Mouse (Mus musculus) liver, embryonic 11.5 days (tissue): ENCODE measurements around the gene Casp2. TPM values are rescaled to one million over a fixed set of nuclear protein-coding genes. Genes with fewer than 3 reads are reported as not detected.

Experiments
- ATAC-seq: fragments of 200-750 bp; cut with Nextera tagmentation; replicated peaks from 2 replicates; pipeline ENCODE4 v1.8.0; 2017; ENCODE audit warnings: moderate number of reproducible peaks, mild to moderate bottlenecking, moderate TSS enrichment, moderate library complexity; ENCODE audit not compliant: low FRiP score
- DNase-seq: peaks from one replicate; pipeline ENCODE4 v3.0.0-alpha.2; 2017; ENCODE audit warnings: low spot score
- H3K27ac ChIP-seq: fragments of 300-500 bp; sonication (generic); 2 replicates; pipeline ENCODE4 v1.5.1; 2014; ENCODE audit warnings: mild to moderate bottlenecking, low read depth, low read length, control low read depth
- H3K27me3 ChIP-seq: fragments of 300-500 bp; sonication (generic); replicated peaks from 2 replicates; pipeline ENCODE4 v1.6.1; 2014; ENCODE audit warnings: low read length, mixed read lengths; ENCODE audit not compliant: control insufficient read depth, insufficient read depth
- H3K36me3 ChIP-seq: fragments of 300-500 bp; sonication (generic); 2 replicates; pipeline ENCODE4 v1.6.1; 2014; ENCODE audit warnings: mild to moderate bottlenecking, low read length, moderate library complexity, mixed read lengths; ENCODE audit not compliant: control insufficient read depth, insufficient read depth
- H3K4me1 ChIP-seq: fragments of 300-500 bp; sonication (generic); replicated peaks from 2 replicates; pipeline ENCODE4 v1.6.1; 2014; ENCODE audit warnings: low read length, mixed read lengths; ENCODE audit not compliant: control insufficient read depth, insufficient read depth
- H3K4me2 ChIP-seq: fragments of 300-500 bp; sonication (generic); 2 replicates; pipeline ENCODE4 v1.6.1; 2014; ENCODE audit warnings: mild to moderate bottlenecking, control low read depth, moderate library complexity
- H3K4me3 ChIP-seq: fragments of 300-500 bp; sonication (generic); 2 replicates; pipeline ENCODE4 v1.5.1; 2014; ENCODE audit warnings: low read depth, low read length, control low read depth
- H3K9ac ChIP-seq: fragments of 300-500 bp; sonication (generic); 2 replicates; pipeline ENCODE4 v1.6.1; 2014; ENCODE audit warnings: low read depth, low read length, control low read depth
- H3K9me3 ChIP-seq: fragments of 300-500 bp; sonication (generic); 2 replicates; pipeline ENCODE4 v1.6.1; 2016; ENCODE audit warnings: low read length, inconsistent platforms, mixed read lengths; ENCODE audit not compliant: control insufficient read depth
- WGBS: fragments of 180-500 bp; shearing (Covaris S2); extraction: QIAGEN DNeasy Blood & Tissue Kit; methylation state at CpG from one replicate; pipeline ENCODE4 v1.1.7; 2014; 5-methylcytosine and 5-hydroxymethylcytosine counted together
- polyA plus RNA-seq: library from polyadenylated mRNA; unstranded; fragments of >200 nt; fragmentation: Nextera tagmentation; extraction: Ambion mirVana; gene quantifications from 2 replicates; pipeline ENCODE4 v1.2.1, GENCODE M21; 2014

The Casp2 gene
- polyA plus RNA-seq, 1 experiment from 2014 or later = 44.5 TPM

GRCm38 (mm10) chr6:42295549-42296094, 30.8 kb downstream of the Casp2 start:
- no peaks in the 10 kb centered on the region for H3K36me3 ChIP-seq
- no peak overlapping the region for H3K4me3 ChIP-seq
- no peak overlapping the region for H3K27ac ChIP-seq
- H3K9me3 ChIP-seq = no peaks in the 10 kb centered on the region
- WGBS = 73% methylated on average over 3 of the region's 3 CpGs
- no peak overlapping the region for H3K4me2 ChIP-seq
- H3K9ac ChIP-seq = no peak overlapping the region
- H3K27me3 ChIP-seq = no peaks in the 10 kb centered on the region
- H3K4me1 ChIP-seq = no peaks in the 10 kb centered on the region
- DNase-seq = no peak
- ATAC-seq = no peak

DNA sequence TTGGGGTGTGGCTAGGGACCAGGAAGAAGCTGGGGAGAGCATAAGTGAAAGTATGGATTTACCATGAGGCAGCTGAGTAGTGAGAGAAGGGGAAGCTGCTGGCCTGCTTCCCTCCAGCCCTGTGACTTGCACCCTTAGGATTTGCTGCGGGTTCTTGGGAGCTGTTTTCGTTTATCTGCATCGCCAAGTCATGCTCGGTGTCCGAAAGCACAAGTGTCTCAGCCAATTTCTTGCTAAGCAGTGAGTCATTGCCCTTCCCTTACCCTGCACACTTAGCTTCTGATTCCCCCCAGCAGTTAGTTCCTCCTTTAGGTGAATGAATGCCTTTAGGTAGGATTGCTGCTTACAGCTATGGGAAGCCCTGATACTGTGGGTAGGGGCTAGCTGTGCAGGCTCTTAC, 34.6 kb downstream of the Casp2 start:
- H3K4me2 ChIP-seq = no peak overlapping the region
- H3K27me3 ChIP-seq = no peaks in the 10 kb centered on the region
- ATAC-seq = no peak
- no peak overlapping the region for H3K27ac ChIP-seq
- no peak for DNase-seq
- no peaks in the 10 kb centered on the region for H3K9me3 ChIP-seq
- no peaks in the 10 kb centered on the region; the same call in 1 of the 2 replicates for H3K36me3 ChIP-seq
- 65% methylated on average over 5 of the region's 5 CpGs for WGBS
- H3K4me3 ChIP-seq = no peak overlapping the region
- H3K4me1 ChIP-seq = no peaks in the 10 kb centered on the region
- H3K9ac ChIP-seq = no peak overlapping the region

- ATAC-seq = no peak
- WGBS = 42% methylated on average over 8 of the region's 8 CpGs
- no peak for DNase-seq
Measured at GRCm38 (mm10) chr6:42309816-42310378, 45.1 kb downstream of the Casp2 start.

GRCm38 (mm10) chr6:42310427-42311053, 45.8 kb downstream of the Casp2 start:
- H3K27ac ChIP-seq = no peak overlapping the region
- WGBS = 66% methylated on average over 2 of the region's 2 CpGs
- no peak for ATAC-seq
- no peaks in the 10 kb centered on the region for H3K4me1 ChIP-seq
- DNase-seq = no peak
- H3K4me3 ChIP-seq = no peak overlapping the region
- H3K36me3 ChIP-seq = no peaks in the 10 kb centered on the region
- no peaks in the 10 kb centered on the region for H3K27me3 ChIP-seq
- H3K4me2 ChIP-seq = no peak overlapping the region
- H3K9ac ChIP-seq = no peak overlapping the region
- H3K9me3 ChIP-seq = no peaks in the 10 kb centered on the region

More at GRCm38 (mm10) chr6:42309816-42310378, 45.1 kb downstream of the Casp2 start:
- H3K9ac ChIP-seq = no peak overlapping the region
- H3K4me3 ChIP-seq = no peak overlapping the region
- no peaks in the 10 kb centered on the region for H3K4me1 ChIP-seq
- H3K36me3 ChIP-seq = no peaks in the 10 kb centered on the region
- H3K4me2 ChIP-seq = no peak overlapping the region
- H3K9me3 ChIP-seq = no peaks in the 10 kb centered on the region
- no peak overlapping the region for H3K27ac ChIP-seq
- no peaks in the 10 kb centered on the region for H3K27me3 ChIP-seq

DNA sequence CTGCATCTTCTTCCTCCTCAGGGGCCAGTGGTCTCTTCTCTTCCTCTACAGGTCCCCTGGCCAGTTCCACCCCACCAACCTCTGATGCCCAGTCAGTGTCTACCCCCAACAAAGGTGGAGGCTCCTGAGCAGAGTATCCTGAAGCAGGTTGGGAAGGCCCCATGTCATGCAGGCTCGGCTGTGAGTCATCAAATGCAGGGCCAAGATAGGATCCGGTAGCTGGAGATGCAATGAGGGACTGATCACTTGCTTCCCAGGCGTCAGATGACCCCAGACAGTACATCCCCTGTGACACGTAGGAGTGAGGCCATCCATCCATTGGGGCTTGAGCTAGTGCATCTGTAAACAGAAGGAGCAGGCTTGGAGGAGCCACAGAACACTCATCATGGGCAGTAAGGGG, 53.5 kb downstream of the Casp2 start:
- H3K36me3 ChIP-seq = no peaks in the 10 kb centered on the region
- H3K27me3 ChIP-seq = peaks cover 24% of the 10 kb centered on the region
- DNase-seq (no peak), ATAC-seq (no peak)
- no peak overlapping the region for H3K27ac ChIP-seq
- H3K9ac ChIP-seq = no peak overlapping the region
- no peaks in the 10 kb centered on the region for H3K9me3 ChIP-seq
- H3K4me3 ChIP-seq = no peak overlapping the region
- H3K4me2 ChIP-seq = no peak overlapping the region
- no peaks in the 10 kb centered on the region for H3K4me1 ChIP-seq
- WGBS = 67% methylated on average over 4 of the region's 4 CpGs

DNA sequence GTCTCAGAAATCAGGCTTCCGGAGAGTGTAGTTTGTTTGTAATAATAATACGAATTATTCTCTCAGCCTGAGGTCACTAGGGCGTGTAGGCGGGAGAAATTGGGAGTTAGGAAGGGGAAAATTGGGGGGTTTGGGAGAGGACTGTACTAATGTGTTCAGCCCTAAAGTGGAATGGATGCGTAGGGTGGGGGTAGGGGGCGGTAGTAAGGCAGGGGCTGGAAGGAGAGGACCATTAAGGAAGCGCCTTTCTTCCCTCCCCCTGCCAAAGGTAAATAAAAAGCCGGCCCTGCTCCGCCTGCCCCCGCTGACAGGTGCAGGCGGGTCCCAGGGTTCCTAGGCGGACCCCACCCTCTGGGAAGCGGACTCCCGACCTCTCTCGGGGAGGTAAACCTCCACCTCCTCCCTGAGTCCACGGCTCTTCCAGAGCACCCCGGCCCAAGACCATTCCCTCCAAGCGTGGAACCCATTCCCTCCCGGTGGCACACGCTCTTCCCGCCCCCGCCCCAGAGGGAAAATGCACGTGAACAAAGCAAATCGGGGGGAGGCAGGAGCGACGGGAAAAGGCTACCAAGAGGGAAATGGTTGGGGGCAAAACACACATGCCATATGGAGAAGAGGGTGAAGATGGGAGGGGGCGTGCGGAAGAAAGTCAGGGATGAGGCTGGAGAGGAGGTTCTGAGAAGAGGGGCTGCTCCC, 58.7 kb downstream of the Casp2 start:
- Histone ChIP-seq H3K27me3 (peaks cover 46% of the 10 kb centered on the region), H3K36me3 (no peaks in the 10 kb centered on the region), H3K27ac (no peak overlapping the region), H3K4me2 (peak overlapping the region; percentile 60), H3K4me3 (peak overlapping the region; percentile 41), H3K4me1 (peaks cover 5% of the 10 kb centered on the region; the same call in 1 of the 2 replicates), H3K9me3 (no peaks in the 10 kb centered on the region), H3K9ac (no peak overlapping the region)
- 3% methylated on average over 28 of the region's 28 CpGs for WGBS
- DNase-seq (no peak), ATAC-seq (no peak)

- under 1% methylated on average over 31 of the region's 32 CpGs for WGBS
- peak; percentile 41; the same call in 1 of the 2 replicates for ATAC-seq
- peaks cover 46% of the 10 kb centered on the region for H3K27me3 ChIP-seq
- peak; percentile 45 for DNase-seq
- no peak overlapping the region for H3K9ac ChIP-seq
- H3K27ac ChIP-seq = no peak overlapping the region
- peaks cover 6% of the 10 kb centered on the region; the same call in 1 of the 2 replicates for H3K4me1 ChIP-seq
- peak overlapping the region; percentile 60 for H3K4me2 ChIP-seq
- no peaks in the 10 kb centered on the region for H3K9me3 ChIP-seq
- peak overlapping the region; percentile 41 for H3K4me3 ChIP-seq
- H3K36me3 ChIP-seq = no peaks in the 10 kb centered on the region
Measured at GRCm38 (mm10) chr6:42324067-42324481, 59.3 kb downstream of the Casp2 start.

DNA sequence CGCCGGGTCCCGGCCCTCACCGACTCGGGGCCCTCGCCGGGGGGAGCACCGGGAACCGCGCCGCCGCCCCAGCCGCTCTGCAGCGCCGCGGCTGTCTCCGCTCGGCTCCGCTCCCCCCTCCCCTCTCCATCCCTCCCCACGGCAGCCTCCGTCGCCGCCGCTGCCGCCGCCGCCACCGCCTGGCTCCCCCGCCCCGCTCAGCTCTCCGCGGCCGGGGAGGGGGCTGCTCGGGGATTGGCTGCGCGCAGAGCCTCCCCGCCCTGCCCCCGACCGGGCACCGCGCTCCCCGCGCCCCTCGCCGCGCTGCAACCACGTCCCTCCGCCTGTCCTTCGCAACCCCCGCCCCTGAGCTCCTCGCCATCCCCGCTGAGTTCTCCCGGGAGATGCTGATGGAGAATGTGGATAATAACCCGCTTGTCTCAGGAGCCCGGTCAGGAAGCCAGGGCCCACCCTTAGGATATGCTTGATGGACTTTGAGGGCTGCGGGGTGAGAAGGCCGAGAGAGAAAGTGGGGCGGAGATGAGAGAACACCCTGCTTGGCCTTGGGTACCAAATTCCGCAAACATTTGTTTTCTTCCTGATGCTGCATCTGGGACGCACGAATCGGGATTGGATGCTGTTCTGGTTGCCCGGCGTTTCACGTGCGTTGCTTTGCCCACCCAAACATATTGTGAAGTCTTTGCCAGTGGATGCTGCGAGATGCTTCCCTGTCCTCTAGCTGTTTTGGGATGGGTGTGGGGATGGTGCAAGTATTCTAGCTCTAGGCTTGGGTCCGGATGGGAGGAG, 59.9 kb downstream of the Casp2 start, which contains the start of gene Fam131b:
TSS of gene Fam131b (minus strand) at position 162 of the 786 bp plus-strand sequence.
- Histone ChIP-seq H3K36me3 (no peaks in the 10 kb centered on the region), H3K27me3 (peaks cover 46% of the 10 kb centered on the region), H3K9ac (no peak within 1 kb of the TSS), H3K9me3 (no peaks in the 10 kb centered on the region), H3K4me1 (peaks cover 6% of the 10 kb centered on the region; the same call in 1 of the 2 replicates), H3K27ac (no peak within 1 kb of the TSS), H3K4me3 (peak within 1 kb of the TSS; percentile 41), H3K4me2 (peak within 1 kb of the TSS; percentile 60)
- DNase-seq = no peak
- under 1% methylated on average over 48 of the region's 68 CpGs for WGBS
- ATAC-seq = 0 out of 2 replicates have a peak, but pooled peaks have one; percentile 40
